Mouse (Mus musculus) layer of hippocampus, adult 11-12 months (tissue): ENCODE results near the gene Il25.
A peak's percentile ranks its signal among the peaks of the same experiment; 100 is the strongest.
"Not testable (repeated sequence)": the region's sequence is repeated elsewhere in the genome, so short reads cannot be mapped to it uniquely, and the experiment has no call there.

ENCODE experiments used
- DNase-seq: peaks from one replicate; pipeline ENCODE4 v3.0.0; 2022; ENCODE audit warnings: low spot score

The Il25 gene

GRCm38 (mm10) chr14:54927296-54927695 is 5.2 kb upstream of the Il25 start:
- DNase-seq = no peak

DNA sequence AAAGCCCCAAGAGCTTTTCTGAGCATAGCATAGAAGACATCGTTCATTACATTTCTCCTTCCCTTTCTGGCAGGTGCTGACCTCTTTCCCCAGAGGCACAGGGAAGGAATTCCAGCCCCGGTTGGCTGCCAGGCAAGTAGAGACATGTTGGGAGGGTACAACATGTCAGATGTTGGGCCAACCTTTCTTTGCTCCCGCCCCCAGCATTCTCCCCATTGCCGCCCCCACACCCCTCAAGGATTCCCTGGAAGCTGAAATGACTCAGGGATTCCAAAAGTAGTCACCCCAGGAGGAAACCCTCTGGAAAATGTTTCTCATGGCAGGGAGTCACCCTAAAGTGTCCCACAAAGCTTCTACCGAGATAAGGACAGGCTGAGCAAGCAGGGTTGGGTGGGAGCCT is 2.7 kb upstream of the Il25 start:
- no peak for DNase-seq

DNA sequence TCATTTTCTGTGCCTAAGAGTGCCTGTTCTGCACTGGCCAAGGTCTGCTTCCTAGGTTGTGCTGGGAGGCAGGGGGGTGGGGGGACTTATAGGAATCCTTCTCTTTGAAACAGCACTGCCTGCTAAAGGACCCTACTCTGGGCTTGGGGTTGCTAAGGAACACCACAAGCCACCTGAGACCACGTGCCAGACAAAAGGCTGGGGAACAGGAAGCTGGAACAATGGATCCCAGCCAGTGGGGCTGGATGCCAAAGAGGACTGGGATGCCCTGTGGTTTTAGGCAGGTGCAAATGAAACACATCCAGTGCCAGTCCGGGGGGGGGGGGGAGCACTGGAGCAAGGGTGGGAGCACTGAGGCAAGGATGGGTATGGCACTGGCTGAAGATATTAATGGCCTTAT is 2.1 kb upstream of the Il25 start:
- no peak for DNase-seq

DNA sequence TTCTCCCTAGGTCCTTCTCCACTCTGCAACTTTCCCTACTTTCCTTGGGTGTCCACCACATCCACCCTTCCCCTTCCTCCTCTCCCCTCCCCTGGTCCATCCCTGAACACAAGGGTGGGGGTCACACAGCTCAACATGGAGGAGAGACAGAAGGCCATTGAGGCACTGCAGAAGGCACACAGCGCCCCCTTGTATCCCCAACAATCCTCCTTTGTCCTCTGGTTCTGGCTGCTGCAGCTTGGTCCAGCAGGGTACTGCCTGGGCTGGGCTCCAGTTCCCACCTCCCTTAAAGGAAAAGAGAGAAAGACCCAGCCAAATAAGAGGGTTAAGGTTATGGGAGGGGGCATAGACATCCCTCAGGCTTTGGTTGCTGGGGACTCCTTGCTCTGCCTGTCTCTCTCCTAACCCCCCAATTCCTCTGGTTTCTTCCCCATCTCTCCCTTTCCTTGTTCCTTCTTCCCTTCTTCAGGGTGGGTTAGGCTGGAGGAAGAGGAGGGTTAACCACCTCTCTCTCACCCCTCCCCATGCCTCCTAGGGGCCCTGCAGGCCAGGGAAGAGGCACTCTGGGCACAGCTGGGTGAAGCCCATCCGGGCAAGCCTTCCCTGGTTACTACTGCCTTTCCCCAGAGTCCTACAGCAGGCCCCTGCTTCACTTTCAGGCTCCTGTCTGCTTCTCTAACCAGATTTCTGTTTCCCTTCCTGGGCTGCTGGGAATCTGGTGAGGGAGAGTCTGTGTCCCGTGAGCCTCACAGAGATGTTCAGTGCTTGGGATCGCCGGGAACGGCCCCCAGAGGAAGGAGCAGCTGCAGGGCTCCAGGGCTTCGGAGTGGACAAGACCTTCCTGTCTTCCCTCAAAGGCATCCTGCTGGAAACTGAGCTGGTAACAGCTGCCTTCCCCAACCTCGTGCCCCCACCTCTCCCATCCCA is 3.7 kb downstream of the Il25 start, which contains the start of gene Cmtm5:
Gene Cmtm5 (plus strand): TSS at position 358 of the 927 bp plus-strand sequence.
- DNase-seq = peak; percentile 87

DNA sequence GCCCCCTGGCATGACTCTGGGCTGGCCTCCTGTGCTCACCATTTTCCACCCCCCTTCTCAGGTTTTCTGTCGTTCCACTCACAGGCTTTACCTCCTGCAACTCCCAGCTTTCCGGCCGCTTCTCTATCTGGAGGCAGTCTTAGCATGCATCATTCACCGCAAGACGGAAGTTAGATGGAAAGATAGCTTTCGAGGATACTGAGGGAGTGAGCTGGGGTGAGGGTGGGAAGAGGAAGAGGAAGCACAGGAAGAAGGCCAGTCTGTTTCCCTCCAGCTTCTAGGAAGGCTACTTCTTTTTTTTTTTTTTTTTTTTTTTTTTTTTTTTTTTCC is 4.3 kb downstream of the Il25 start:
- DNase-seq = no peak

DNA sequence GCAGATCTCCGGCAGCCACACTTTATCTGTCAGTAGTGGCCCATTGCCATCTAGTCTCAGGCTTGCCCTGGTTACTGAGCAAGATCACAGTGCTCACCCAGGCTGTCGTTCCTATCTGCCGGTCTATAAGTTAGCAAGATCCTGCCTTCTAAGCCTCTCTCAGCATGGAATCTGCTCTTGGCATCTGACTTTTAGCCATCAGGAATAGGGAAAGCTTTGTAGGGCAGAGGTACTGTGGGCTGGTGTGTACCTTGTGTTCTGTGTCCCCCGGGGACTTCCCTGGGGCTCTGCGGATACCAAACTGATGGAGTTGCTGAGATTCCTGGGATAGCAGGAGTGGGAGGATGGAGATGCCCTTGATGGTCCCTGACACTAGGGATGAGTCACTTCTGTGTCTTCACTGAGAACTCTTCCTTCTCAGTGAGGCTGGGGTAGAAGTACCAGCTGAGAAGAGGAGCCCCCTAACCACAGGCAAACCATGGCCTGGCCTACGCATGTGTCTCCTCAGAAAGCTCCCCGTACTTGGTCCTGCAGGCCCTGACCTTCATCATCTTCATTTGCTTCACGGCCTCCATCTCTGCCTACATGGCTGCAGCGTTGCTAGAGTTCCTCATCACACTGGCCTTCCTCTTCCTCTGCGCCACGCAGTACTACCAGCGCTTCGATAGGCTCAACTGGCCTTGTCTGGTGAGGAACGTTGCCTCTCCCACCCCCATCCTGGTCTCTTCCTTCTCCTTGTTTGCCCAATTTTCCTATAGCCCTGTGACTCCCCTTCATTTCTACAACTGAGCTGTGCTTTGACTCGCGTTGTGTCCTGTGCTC is 5.1 kb downstream of the Il25 start:
- DNase-seq = no peak

DNA sequence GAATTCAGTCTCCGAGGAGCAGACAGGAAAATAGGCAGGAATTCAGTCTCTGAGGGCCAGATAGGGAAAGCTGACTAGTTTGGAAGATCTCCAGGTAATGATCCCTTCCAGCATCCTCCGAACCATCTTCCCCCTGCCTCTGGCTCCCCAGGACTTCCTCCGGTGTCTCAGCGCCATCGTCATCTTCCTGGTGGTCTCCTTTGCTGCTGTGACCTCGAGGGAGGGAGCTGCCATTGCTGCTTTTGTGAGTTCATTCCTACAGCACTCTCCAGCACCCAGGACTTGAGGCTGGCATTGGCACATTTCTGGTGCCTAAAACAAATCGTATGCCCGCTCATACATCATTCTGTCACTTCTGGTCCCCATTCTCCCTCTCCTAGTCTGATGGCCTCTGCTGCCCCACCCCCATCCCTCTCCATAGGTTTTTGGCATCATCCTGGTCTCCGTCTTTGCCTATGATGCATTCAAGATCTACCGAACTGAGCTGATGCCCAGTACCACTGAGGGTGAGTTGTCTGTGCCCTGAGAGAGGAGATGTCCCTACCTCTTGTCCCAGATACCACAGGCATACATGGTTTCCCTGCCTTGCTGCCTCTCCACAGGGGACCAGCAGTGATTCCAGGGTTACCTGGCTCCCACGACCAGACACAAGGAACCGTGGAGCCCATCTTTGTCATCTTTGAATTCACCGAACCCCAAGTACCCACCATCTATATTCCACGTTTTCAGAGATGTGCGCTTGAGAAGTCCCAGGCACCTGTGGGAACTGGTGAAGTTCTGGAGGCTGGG is 6.1 kb downstream of the Il25 start:
- DNase-seq = no peak

DNA sequence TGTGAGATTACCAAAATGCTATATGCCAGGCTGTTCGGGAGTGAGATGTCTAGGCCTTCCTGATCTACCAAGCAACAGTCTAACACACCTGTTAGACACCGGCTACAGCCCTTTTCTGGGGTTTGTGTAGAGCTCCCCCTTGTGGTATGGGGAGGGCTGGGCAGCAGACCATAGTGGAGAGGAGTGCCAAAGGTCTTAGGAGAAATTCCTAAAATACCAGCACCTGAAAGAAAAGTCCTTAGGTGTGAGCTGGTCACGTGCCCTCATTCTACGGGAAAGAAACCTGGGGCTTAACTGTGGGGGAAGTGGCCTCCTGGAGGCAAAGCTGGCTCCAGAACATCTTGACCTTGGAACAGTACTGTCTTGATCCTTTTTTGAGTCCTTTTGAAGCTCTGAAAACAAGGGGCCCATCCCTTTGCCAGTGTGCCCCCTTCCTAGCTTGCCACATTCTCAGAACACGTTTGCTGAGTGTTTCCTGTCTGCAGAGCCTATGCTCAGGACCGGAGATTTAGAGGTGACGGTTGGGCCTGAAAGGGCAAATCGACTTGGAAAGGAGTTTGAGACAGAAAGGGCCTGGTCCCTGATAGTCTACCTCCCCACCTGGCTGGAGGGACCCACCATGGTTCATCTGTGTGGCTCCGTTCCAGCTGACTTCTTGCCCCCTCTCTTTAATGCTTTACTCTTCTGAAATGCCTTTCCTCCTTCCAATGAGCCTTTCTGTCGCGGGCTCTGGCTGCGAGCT is 7.1 kb downstream of the Il25 start:
- DNase-seq = peak; percentile 70

DNA sequence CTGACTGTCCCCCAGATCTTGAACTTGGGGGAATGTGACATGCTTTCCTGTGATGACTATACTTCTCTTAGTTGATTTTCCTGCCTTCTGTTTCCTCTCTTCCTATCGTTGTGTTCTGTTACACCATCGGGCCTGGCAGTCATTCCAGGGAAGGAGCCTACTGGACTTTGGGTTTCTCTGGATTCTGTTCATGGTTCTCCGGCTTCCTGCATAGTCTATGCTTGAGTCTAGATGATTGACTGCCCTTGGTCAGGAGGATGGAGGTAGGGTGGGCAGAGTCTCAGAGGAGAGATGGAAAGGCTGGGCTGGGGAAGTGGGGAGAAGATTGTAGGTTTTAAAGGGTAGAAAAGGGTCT is 7.7 kb downstream of the Il25 start:
- DNase-seq = no peak

DNA sequence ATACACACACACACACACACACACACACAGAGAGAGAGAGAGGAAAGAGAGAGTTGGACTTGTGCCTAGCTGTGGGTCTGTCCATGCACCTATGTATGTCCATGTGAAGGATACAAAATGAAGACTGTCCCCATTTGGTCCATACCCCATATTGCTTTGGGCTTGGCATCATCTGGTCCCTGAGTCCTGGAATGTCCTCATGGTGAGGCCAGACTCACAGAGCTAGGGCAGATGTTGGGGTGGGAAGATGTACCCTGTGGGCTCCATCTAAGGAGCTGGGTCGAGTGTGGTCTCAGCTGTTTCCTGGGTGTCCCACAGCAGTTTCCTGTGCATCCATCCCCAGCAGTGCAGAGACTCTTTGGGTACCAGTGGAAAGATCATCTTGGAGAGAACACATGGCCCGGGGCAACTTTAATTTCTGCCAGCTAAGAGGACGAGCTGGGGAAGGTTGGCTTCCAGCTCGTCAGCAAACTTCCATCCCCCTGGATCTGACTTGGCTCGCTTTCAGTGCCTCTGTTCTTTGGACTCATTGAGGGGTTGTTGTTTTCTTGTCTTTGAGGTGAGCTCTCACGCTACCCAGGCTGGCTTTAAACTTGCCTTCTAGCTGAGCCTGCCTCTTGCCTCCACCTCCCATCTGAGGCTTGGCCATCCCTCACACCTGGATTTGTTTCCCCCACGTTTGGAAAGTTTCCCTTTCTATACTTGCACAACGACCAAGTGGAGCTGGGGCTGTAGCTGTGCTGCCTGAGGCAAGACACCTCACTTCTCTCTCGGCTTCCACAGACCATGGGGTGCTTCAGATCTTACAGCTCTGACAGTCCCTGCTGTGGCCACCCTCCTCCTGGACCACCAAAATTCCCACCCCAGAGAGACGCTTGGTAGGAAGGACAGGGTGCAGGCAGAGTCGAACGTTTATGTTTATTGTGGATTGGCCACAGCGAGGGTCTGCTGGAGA is 8.8 kb downstream of the Il25 start:
- no peak for DNase-seq

- no peak for DNase-seq
Measured at GRCm38 (mm10) chr14:54942479-54942878, 10.0 kb downstream of the Il25 start.

GRCm38 (mm10) chr14:54943971-54944370 is 11.5 kb downstream of the Il25 start:
- no peak for DNase-seq

DNA sequence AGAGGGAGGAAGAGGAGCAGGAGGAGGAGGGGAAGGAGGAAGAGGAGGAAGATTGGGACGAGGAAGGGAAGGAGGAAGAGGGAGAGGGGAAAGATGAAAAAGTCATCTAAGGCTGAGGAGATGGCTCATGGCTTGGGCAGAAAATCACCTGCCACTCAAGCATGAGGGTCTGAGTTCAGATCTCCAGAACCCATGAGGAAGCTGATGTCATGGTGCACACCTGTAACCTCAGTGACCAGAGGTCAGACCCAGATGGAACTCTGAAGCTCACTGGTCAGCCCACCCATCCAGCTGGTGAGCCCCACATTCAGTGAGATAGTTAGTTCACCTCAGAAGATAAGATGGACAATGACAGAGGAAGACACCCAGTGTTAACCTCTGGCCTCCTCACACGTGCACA is 12.4 kb downstream of the Il25 start:
- no peak for DNase-seq

DNA sequence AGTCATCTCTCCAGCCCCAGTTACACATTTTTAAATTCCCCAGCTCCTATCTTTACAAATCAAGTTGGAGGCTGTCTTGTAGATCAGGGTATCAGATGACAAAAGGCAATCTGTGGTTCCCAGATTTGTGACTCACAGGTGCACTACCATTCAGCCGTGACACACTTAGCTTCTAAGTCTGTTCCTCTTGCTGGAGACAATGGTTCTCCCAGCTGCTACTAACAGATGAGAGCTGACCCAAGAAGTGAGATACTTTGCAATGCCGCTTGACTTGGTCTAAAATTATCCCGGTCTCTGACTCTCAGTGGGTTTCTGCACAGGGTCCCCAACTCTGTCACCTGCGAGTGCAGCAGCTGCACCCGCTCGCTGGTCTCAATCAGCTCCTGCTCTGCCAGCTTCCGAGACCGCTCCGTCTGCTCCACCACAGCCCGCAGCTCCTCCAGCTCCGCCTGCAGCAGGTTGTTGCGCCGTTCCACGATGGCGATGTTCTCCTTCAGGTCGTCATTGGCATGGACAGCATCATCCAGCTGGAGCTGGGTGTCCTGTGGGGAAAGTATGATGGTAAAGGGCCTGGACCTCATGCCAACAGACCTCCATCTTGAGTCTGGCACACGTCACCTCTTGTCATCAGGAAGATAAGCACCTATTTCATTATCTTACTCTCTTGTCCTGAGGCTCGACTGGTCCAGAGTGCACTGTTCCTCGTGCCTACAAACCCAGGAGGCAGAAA is 13.6 kb downstream of the Il25 start:
- DNase-seq = no peak

- not testable (repeated sequence) for DNase-seq
Measured at GRCm38 (mm10) chr14:54947008-54947407, 14.5 kb downstream of the Il25 start.

GRCm38 (mm10) chr14:54948781-54949180 is 16.3 kb downstream of the Il25 start:
- DNase-seq = no peak

- DNase-seq = no peak
Measured at GRCm38 (mm10) chr14:54950493-54950892, 18.0 kb downstream of the Il25 start.

DNA sequence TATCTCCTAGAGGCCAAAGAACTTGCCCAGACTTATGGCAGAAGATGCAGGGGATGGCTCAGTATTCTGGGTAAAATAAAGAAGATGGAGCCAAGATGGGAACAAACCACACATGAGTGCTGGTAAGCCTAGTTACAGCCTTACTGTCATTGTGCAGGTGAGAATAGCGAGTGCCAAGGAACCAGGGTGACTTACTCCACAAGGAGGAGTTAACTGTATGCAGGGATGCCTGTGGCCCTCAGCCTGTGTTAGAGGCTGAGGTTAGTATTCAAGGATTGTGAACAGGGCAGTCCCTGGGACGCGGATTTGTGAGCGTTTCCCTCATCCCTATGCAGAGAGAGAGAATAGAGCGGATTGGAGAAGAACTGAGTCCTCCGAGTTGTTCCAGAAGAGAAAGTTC is 19.1 kb downstream of the Il25 start:
- DNase-seq = no peak

- DNase-seq = no peak
Measured at GRCm38 (mm10) chr14:54953664-54954206, 21.2 kb downstream of the Il25 start.

DNA sequence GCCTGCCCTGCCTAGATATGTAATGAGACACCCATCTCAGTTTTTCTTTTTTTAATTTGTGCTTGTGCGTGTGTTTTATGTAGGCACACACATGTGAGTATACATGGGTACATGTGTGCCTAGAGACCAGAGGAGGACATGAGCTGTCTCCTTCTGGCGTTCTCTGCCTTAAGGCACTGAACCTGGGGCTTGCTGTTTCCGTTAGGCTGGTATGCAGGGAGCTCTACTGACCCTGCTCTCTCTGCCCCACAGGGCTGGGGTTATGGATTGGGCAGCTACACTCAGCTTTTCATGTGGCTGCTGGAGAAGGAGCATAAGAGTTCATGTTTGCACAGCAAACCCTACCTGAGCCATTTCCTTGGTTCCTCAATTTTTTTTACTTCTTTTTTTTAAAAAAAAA is 22.0 kb downstream of the Il25 start:
- no peak for DNase-seq
